Mouse (Mus musculus): ENCODE measurements at regions not wholly inside any gene's neighbourhood (a gene's known extent, or its start where the extent isn't known, plus 50 kb on each side); places are given as distances from the start of the nearest gene placed in this dataset.
A peak's percentile ranks its signal among the peaks of the same experiment; 100 is the strongest.

GRCm38 (mm10) chrX:22898698-22899051 is 466.2 kb downstream of the Klhl13 start:
- DNase-seq (ENCODE audit: low read depth, low spot score) = no peak

DNA sequence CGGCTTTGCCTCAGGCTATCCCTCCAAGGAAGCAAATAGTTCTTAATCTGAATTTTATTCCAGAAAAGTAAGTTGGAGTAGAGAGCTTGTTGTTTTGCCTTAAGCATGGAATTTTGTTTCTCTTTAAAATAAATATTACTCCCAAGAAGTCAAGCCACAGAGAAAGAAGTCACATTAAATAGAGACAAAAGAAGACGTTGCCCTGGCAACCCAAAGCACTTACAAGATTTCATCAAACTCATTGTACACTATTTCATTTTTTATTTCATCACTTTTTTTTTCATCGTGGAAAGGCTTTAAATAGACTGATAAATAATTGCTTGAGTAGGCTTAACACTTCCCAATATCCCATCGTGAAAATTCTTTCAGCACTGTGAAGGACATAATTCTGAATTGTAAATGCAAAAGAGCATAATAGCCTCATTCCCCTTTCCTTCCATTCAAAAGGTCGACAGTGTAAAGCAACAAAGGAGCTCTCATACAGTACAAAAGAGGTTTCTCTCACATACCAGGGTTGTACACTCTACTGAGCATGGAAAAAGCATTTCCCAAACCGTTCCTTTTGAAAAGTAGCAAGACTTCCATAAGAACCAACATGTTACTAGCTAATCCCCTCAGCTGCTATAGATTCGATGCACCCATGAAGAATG is 466.7 kb downstream of the Klhl13 start:
- DNase-seq (ENCODE audit: low read depth, low spot score) = no peak

- no peak for DNase-seq (ENCODE audit: low read depth, low spot score)
Observed at GRCm38 (mm10) chrX:22869791-22870190, 495.1 kb downstream of the Klhl13 start.

DNA sequence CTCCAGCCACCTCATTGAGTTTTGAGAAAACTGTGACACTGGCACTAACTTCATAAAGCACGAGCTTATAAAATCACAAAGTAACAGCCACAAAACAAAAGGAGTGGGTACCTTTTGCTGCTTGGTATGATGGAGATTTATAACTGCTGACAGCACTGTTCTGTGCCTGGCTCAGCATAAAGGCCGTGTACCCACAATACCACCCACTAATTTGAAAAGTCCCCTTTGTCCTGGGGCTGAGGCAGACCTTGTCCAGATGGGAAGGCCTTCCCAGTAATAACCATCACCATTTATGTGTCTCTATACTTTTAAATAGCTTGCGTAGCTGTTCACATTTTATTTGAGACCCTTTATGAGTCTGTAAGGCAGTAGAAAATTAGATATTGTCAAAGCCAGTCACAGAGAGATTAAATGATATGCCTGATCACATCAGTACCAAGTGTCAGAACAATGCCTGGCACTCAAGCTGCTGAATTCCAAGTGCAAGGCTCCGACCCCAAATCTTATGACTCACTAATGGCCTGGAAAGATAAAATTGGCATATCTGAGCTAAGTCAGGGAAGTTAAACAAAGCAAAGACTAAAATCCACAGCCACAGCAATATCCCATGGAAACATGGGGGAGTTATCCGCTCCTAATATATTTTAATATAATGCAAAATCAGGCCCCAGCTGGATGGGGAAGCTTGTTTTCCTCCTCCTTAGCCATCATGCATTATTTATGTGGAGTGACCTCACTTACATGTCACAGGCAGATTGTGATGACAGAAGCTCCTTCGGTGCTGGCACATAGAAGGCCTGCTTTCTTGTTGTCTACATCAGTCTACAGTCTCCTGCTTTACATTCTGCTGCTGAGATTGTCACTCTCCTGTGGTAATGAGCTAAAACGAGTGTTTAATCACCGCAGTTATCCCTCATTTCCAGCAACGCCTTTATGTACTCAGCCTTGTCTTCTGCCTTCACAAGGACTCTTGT is 515.1 kb downstream of the Klhl13 start:
- DNase-seq (ENCODE audit: low read depth, low spot score) = no peak

GRCm38 (mm10) chrX:22848778-22849177 is 516.1 kb downstream of the Klhl13 start:
- peak; percentile 56 for DNase-seq (ENCODE audit: low read depth, low spot score)

DNA sequence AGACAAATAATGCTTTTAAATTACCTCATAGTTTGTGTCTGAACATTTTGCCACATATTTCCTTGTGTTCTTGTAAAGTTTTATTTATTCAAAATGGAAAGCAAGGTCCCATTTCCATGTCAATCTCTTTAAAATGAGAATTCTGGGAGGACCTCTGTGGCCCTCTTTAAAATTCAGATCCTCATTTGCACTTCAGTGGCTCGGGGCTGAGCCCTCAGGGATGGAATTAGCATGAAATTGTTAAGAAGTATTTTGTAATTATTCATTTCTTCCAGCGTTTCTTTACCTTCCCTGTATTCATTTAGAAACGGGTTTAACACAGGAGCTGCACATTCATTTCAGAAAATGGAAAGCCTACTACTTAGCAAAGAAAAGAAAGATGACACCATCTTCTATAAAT is 531.7 kb downstream of the Klhl13 start:
- DNase-seq (ENCODE audit: low read depth, low spot score) = no peak

DNA sequence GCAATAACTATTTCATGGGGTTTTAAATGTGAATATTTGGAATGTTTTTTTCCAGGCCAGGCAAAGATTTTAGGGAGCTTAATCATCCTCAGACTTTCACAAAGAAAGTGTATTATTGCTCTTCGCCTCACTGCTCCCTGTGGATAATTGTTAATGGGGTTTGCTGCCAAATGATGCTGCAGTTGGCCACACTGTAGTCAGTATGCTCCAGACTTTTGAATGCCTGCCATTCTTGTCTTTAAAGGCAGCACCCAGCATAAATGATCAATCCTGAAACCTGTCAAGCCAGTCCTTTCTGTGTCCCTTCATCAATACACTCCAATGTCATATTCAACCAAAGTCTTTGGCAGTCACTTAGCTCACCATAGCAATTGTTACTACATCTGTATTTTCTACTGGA is 559.7 kb downstream of the Klhl13 start:
- no peak for DNase-seq (ENCODE audit: low read depth, low spot score)

- DNase-seq (ENCODE audit: low read depth, low spot score) = no peak
Observed at GRCm38 (mm10) chrX:22769971-22770530, 594.8 kb downstream of the Klhl13 start.

DNA sequence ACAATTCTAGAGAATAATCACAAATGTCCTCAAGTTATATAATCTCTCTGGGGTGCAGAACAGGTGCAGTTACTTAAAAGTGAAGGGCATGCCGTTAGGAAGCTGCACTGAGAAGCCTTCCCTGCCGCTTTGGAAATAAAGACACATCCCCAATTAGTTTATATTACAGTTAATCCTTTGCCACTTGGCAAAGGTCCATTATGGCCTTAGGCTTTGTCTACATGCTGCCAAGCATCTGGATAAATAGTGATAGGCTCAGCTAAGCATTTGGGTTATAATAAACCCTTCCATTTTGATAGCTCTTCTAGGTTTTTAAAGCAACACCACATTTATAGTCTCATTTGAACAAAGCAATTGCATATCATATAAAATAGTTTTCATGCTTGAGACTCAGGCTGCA is 625.6 kb downstream of the Klhl13 start:
- DNase-seq (ENCODE audit: low read depth, low spot score) = no peak

DNA sequence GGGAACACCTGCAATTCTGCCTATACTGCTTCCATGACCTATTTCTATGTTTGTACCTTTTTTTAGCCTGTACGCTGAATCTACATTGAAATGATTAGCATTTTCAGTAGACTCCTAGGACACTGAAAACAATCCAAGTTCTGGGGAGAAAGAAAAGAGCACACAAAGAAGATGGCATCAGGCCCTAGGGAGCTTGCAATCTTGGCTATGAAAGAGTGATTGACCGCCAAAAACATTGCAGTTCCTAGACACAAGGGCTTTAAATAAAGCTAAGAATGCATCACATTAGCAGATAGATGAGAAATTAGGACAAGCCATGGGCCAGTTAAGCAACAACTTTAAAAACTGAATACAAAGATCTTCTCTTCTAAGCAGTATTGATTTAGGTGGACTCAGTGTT is 666.7 kb downstream of the Klhl13 start:
- no peak for DNase-seq (ENCODE audit: low read depth, low spot score)

DNA sequence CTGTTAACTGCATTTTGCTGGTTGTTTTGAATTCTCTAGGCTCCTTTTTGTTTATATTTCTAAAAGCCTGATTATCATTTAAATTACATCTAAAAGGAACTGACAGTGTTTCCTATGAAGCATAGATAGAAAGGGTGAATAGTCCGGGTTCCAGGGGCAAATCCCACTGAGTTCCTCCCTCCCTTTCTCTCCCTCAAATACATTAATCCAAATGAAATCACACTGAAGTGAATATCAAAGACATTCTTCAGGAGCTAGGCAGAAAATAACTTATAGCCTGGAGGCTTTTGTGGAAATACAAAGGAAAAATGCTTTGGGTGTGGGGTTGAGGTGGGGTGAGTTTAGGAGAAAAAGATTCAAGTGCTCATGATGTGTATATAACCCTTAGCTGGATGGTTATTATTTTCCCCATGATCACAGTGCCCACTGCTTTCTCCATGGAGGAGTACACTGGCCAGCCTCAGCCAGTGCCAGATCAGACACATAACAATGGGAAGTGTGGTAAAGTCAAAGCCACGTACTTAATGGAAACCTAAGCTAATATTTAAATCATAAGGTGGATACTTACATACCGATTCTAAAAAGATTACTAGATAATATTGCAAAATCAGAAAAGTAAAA is 707.0 kb downstream of the Klhl13 start:
- DNase-seq (ENCODE audit: low read depth, low spot score) = no peak

All from R1 (cell line).